Mouse (Mus musculus): ENCODE results near the gene Bahcc1. TPM values are rescaled to one million over a fixed set of nuclear protein-coding genes. Genes with fewer than 3 reads are reported as not detected.

The Bahcc1 gene
- polyA plus RNA-seq, 1 experiment from 2014 or later: 19.7 TPM

GRCm38 (mm10) chr11:120313906-120314685 is 81.3 kb downstream of the Bahcc1 start:
- no peak overlapping the region for H3K4me3 ChIP-seq (ENCODE audit: low read depth, low read length)
- no peaks in the 10 kb centered on the region for H3K27me3 ChIP-seq (ENCODE audit: control insufficient read depth, insufficient read depth, low read length)
- H3K27ac ChIP-seq (ENCODE audit: low read depth, low read length): no peak overlapping the region
- H3K9me3 ChIP-seq (ENCODE audit: control insufficient read depth, low read length): no peaks in the 10 kb centered on the region
- ATAC-seq (ENCODE audit: insufficient read depth, low FRiP score, low TSS enrichment) (no peak), DNase-seq (ENCODE audit: low spot score) (peak; percentile 6)
- 49% methylated on average over 6 of the region's 6 CpGs for WGBS
- no peak overlapping the region for H3K4me2 ChIP-seq (ENCODE audit: low read depth)
- H3K4me1 ChIP-seq (ENCODE audit: control insufficient read depth, insufficient read depth, low read length): peaks cover 27% of the 10 kb centered on the region
- peak overlapping the region; percentile 10; the same call in 1 of the 2 replicates for H3K9ac ChIP-seq (ENCODE audit: low read length)
- no peaks in the 10 kb centered on the region for H3K36me3 ChIP-seq (ENCODE audit: control insufficient read depth, insufficient read depth, low read length)

DNA sequence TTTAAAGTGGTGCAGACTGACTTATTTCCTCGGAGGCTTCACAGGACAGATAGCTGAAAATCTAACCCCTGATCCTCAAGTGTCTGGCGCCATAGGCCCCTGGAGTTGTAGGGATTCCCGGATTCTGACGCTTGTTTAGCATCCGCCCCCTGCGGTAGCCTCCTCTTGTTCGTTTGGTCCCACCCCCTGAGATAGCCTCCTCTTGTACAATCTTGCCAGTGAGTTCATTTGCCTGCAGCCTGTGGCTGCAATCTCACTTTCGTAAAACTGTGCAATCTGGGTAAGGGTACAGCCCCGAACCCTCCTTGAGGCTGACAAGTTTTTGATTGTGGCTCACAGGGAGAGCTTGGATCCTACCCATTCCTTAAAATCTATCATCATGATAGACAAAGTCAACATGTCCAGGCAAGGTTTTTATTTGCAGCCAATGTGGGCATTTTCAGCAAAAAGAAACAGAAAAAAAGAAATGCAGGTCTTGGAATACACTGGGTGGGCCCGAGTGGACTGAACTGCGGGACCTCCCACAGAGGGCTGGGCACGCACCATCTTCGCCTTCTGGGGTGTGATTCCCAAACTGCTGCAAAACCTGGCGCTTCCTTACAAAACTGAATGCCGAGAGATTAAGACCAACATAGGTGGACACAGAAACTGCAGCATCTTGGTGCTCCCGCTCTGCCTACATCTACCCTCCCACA is 82.1 kb downstream of the Bahcc1 start:
- peak overlapping the region; percentile 93 for H3K27ac ChIP-seq (ENCODE audit: low read depth, low read length)
- ATAC-seq (ENCODE audit: insufficient read depth, low FRiP score, low TSS enrichment): no peak
- H3K27me3 ChIP-seq (ENCODE audit: control insufficient read depth, insufficient read depth, low read length): no peaks in the 10 kb centered on the region
- peak; percentile 20 for DNase-seq (ENCODE audit: low spot score)
- 33% methylated on average over 16 of the region's 16 CpGs for WGBS
- no peaks in the 10 kb centered on the region for H3K9me3 ChIP-seq (ENCODE audit: control insufficient read depth, low read length)
- H3K4me1 ChIP-seq (ENCODE audit: control insufficient read depth, insufficient read depth, low read length): peaks cover 27% of the 10 kb centered on the region
- H3K4me3 ChIP-seq (ENCODE audit: low read depth, low read length): 0 out of 2 replicates have a peak overlapping the region, but pooled peaks have one; percentile 45
- H3K36me3 ChIP-seq (ENCODE audit: control insufficient read depth, insufficient read depth, low read length): no peaks in the 10 kb centered on the region
- H3K4me2 ChIP-seq (ENCODE audit: low read depth): peak overlapping the region; percentile 93
- H3K9ac ChIP-seq (ENCODE audit: low read length): peak overlapping the region; percentile 52

DNA sequence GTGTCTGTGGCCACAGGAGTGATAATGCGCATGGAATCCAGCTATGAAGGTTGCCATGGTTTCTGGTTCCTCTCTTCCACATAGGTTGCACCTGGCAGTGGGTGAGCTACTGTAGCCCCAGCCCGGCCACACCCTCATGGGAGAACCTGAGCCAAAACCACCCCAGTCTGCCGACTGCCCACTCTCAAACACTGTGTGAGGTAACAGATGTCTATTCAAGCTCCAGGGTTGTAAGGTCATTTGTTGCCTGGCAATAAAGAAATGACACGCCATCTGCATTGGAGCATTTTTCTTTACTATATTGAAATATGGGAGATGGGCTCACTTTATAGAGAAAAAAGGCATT is 82.6 kb downstream of the Bahcc1 start:
- DNase-seq (ENCODE audit: low spot score) (peak; percentile 36), ATAC-seq (ENCODE audit: insufficient read depth, low FRiP score, low TSS enrichment) (no peak)
- H3K9ac ChIP-seq (ENCODE audit: low read length): peak overlapping the region; percentile 52
- no peaks in the 10 kb centered on the region for H3K36me3 ChIP-seq (ENCODE audit: control insufficient read depth, insufficient read depth, low read length)
- no peaks in the 10 kb centered on the region for H3K27me3 ChIP-seq (ENCODE audit: control insufficient read depth, insufficient read depth, low read length)
- peak overlapping the region; percentile 45 for H3K4me3 ChIP-seq (ENCODE audit: low read depth, low read length)
- peaks cover 25% of the 10 kb centered on the region for H3K4me1 ChIP-seq (ENCODE audit: control insufficient read depth, insufficient read depth, low read length)
- no peaks in the 10 kb centered on the region for H3K9me3 ChIP-seq (ENCODE audit: control insufficient read depth, low read length)
- 28% methylated on average over 4 of the region's 4 CpGs for WGBS
- H3K4me2 ChIP-seq (ENCODE audit: low read depth): peak overlapping the region; percentile 93
- H3K27ac ChIP-seq (ENCODE audit: low read depth, low read length): peak overlapping the region; percentile 93

DNA sequence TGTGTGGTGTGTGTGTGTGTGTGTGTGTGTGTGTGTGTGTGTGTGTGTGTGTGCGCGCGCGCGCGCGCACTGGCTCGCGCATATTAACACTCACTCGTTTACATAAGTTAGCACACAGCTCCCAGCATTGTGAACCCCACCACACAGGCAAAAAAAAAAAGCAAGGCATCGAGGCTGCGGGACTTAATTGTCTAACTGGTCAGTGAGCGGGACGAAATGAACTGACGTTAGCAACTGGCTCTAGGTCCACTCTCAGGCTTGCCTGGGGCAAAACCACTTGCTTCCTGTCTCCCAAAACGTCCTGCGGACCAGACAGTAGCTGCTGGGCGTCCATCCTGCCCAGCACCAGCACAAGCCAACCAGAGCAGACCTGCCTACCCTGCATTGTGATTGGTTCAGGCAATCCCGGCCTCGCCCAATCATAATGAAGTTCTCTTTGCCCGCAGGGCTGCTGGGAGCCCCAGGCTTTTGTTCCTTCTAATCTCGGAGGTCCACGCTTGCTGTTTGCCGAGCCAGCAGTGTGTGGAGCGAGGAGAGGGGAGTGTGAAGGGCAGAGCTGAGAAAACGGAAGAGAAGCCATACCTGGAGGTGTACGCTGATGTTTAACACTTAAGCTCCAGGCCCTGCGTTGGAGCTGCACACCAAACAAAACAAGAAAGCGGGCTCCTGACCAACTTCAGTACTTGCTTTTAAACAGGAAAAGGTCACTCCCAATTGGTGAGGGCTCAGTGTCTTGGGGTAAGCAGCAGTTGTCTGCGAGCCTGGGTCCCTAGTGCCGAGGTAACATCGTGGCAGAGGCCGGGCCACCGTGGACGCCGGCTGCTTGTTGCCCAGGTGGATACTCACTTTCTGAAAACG is 83.3 kb downstream of the Bahcc1 start:
- peak overlapping the region; percentile 93 for H3K4me2 ChIP-seq (ENCODE audit: low read depth)
- peak; percentile 95 for ATAC-seq (ENCODE audit: insufficient read depth, low FRiP score, low TSS enrichment)
- no peaks in the 10 kb centered on the region for H3K9me3 ChIP-seq (ENCODE audit: control insufficient read depth, low read length)
- H3K4me3 ChIP-seq (ENCODE audit: low read depth, low read length): peak overlapping the region; percentile 45
- H3K27me3 ChIP-seq (ENCODE audit: control insufficient read depth, insufficient read depth, low read length): no peaks in the 10 kb centered on the region
- H3K36me3 ChIP-seq (ENCODE audit: control insufficient read depth, insufficient read depth, low read length): no peaks in the 10 kb centered on the region
- H3K9ac ChIP-seq (ENCODE audit: low read length): peak overlapping the region; percentile 79
- peak overlapping the region; percentile 93 for H3K27ac ChIP-seq (ENCODE audit: low read depth, low read length)
- DNase-seq (ENCODE audit: low spot score): peak; percentile 94
- peaks cover 23% of the 10 kb centered on the region for H3K4me1 ChIP-seq (ENCODE audit: control insufficient read depth, insufficient read depth, low read length)
- WGBS: 11% methylated on average over 37 of the region's 37 CpGs

- DNase-seq (ENCODE audit: low spot score) (no peak), ATAC-seq (ENCODE audit: insufficient read depth, low FRiP score, low TSS enrichment) (peak; percentile 22; the same call in 1 of the 2 replicates)
- Histone ChIP-seq H3K36me3 (ENCODE audit: control insufficient read depth, insufficient read depth, low read length) (no peaks in the 10 kb centered on the region), H3K4me1 (ENCODE audit: control insufficient read depth, insufficient read depth, low read length) (peaks cover 16% of the 10 kb centered on the region), H3K4me2 (ENCODE audit: low read depth) (peak overlapping the region; percentile 93), H3K27ac (ENCODE audit: low read depth, low read length) (peak overlapping the region; percentile 93), H3K9me3 (ENCODE audit: control insufficient read depth, low read length) (no peaks in the 10 kb centered on the region), H3K9ac (ENCODE audit: low read length) (peak overlapping the region; percentile 79), H3K4me3 (ENCODE audit: low read depth, low read length) (peak overlapping the region; percentile 45), H3K27me3 (ENCODE audit: control insufficient read depth, insufficient read depth, low read length) (no peaks in the 10 kb centered on the region)
- WGBS: 22% methylated on average over 13 of the region's 13 CpGs
Measured at GRCm38 (mm10) chr11:120316690-120317254, 84.0 kb downstream of the Bahcc1 start.

- Histone ChIP-seq H3K9me3 (ENCODE audit: control insufficient read depth, low read length) (no peaks in the 10 kb centered on the region), H3K4me1 (ENCODE audit: control insufficient read depth, insufficient read depth, low read length) (peaks cover 15% of the 10 kb centered on the region), H3K36me3 (ENCODE audit: control insufficient read depth, insufficient read depth, low read length) (no peaks in the 10 kb centered on the region), H3K9ac (ENCODE audit: low read length) (peak overlapping the region; percentile 79; the same call in 1 of the 2 replicates), H3K4me3 (ENCODE audit: low read depth, low read length) (no peak overlapping the region; the same call in 1 of the 2 replicates), H3K27ac (ENCODE audit: low read depth, low read length) (peak overlapping the region; percentile 93), H3K4me2 (ENCODE audit: low read depth) (peak overlapping the region; percentile 93), H3K27me3 (ENCODE audit: control insufficient read depth, insufficient read depth, low read length) (no peaks in the 10 kb centered on the region)
- ATAC-seq (ENCODE audit: insufficient read depth, low FRiP score, low TSS enrichment) (no peak), DNase-seq (ENCODE audit: low spot score) (no peak)
- 38% methylated on average over 7 of the region's 7 CpGs for WGBS
Measured at GRCm38 (mm10) chr11:120317456-120317855, 84.7 kb downstream of the Bahcc1 start.

GRCm38 (mm10) chr11:120319310-120319709 is 86.6 kb downstream of the Bahcc1 start:
- no peak overlapping the region for H3K4me3 ChIP-seq (ENCODE audit: low read depth, low read length)
- no peak overlapping the region for H3K9ac ChIP-seq (ENCODE audit: low read length)
- H3K36me3 ChIP-seq (ENCODE audit: control insufficient read depth, insufficient read depth, low read length): no peaks in the 10 kb centered on the region
- H3K4me1 ChIP-seq (ENCODE audit: control insufficient read depth, insufficient read depth, low read length): peaks cover 15% of the 10 kb centered on the region
- no peak overlapping the region for H3K27ac ChIP-seq (ENCODE audit: low read depth, low read length)
- no peak overlapping the region for H3K4me2 ChIP-seq (ENCODE audit: low read depth)
- DNase-seq (ENCODE audit: low spot score) (no peak), ATAC-seq (ENCODE audit: insufficient read depth, low FRiP score, low TSS enrichment) (no peak)
- WGBS: 90% methylated on average over 5 of the region's 5 CpGs
- H3K27me3 ChIP-seq (ENCODE audit: control insufficient read depth, insufficient read depth, low read length): no peaks in the 10 kb centered on the region
- H3K9me3 ChIP-seq (ENCODE audit: control insufficient read depth, low read length): no peaks in the 10 kb centered on the region

- Histone ChIP-seq H3K9me3 (ENCODE audit: control insufficient read depth, low read length) (no peaks in the 10 kb centered on the region), H3K36me3 (ENCODE audit: control insufficient read depth, insufficient read depth, low read length) (no peaks in the 10 kb centered on the region), H3K4me3 (ENCODE audit: low read depth, low read length) (no peak overlapping the region), H3K27me3 (ENCODE audit: control insufficient read depth, insufficient read depth, low read length) (no peaks in the 10 kb centered on the region), H3K4me2 (ENCODE audit: low read depth) (no peak overlapping the region), H3K4me1 (ENCODE audit: control insufficient read depth, insufficient read depth, low read length) (peaks cover 13% of the 10 kb centered on the region), H3K27ac (ENCODE audit: low read depth, low read length) (no peak overlapping the region), H3K9ac (ENCODE audit: low read length) (no peak overlapping the region)
- ATAC-seq (ENCODE audit: insufficient read depth, low FRiP score, low TSS enrichment) (no peak), DNase-seq (ENCODE audit: low spot score) (no peak)
- 95% methylated on average over 10 of the region's 10 CpGs for WGBS
Measured at GRCm38 (mm10) chr11:120320156-120320555, 87.4 kb downstream of the Bahcc1 start.

All from neural tube, embryonic 11.5 days (tissue).